Mouse (Mus musculus) forebrain, embryonic 12.5 days (tissue): Measurements from ENCODE around the gene Palld. TPM values are rescaled to one million over a fixed set of nuclear protein-coding genes. Genes with fewer than 3 reads are reported as not detected.

Source experiments
- ATAC-seq: fragments of 200-750 bp; cut with Nextera tagmentation; 2 replicates; pipeline ENCODE4 v1.8.0; 2017; ENCODE audit warnings: moderate TSS enrichment; ENCODE audit not compliant: low FRiP score
- H3K27ac ChIP-seq: fragments of 300-500 bp; sonication (generic); 2 replicates; pipeline ENCODE4 v1.5.1; 2016; ENCODE audit warnings: mild to moderate bottlenecking
- H3K27me3 ChIP-seq: fragments of 300-500 bp; sonication (generic); 2 replicates; pipeline ENCODE4 v1.6.1; 2016; ENCODE audit warnings: mild to moderate bottlenecking
- H3K36me3 ChIP-seq: fragments of 300-500 bp; sonication (generic); replicated peaks from 2 replicates; pipeline ENCODE4 v1.6.1; 2016; ENCODE audit warnings: mild to moderate bottlenecking
- H3K4me1 ChIP-seq: fragments of 300-500 bp; sonication (generic); 2 replicates; pipeline ENCODE4 v1.6.1; 2016
- H3K4me2 ChIP-seq: fragments of 300-500 bp; sonication (generic); 2 replicates; pipeline ENCODE4 v1.6.1; 2016; ENCODE audit warnings: mild to moderate bottlenecking, moderate library complexity
- H3K4me3 ChIP-seq: fragments of 300-500 bp; sonication (generic); replicated peaks from 2 replicates; pipeline ENCODE4 v1.5.1; 2016; ENCODE audit warnings: mild to moderate bottlenecking
- H3K9ac ChIP-seq: fragments of 300-500 bp; sonication (generic); 2 replicates; pipeline ENCODE4 v1.6.1; 2016; ENCODE audit warnings: mild to moderate bottlenecking
- H3K9me3 ChIP-seq: fragments of 300-500 bp; sonication (generic); 2 replicates; pipeline ENCODE4 v1.6.1; 2016
- WGBS: fragments of 180-500 bp; shearing (Covaris S2); methylation state at CpG from one replicate; pipeline ENCODE4 v1.1.7; 2016; 5-methylcytosine and 5-hydroxymethylcytosine counted together
- polyA plus RNA-seq: library from polyadenylated mRNA; unstranded; fragments of >200 nt; fragmentation: Nextera tagmentation; extraction: Ambion mirVana; gene quantifications from 2 replicates; pipeline ENCODE4 v1.2.1, GENCODE M21; 2016

Palld gene
- polyA plus RNA-seq, 1 experiment from 2014 or later = 56.0 TPM

DNA sequence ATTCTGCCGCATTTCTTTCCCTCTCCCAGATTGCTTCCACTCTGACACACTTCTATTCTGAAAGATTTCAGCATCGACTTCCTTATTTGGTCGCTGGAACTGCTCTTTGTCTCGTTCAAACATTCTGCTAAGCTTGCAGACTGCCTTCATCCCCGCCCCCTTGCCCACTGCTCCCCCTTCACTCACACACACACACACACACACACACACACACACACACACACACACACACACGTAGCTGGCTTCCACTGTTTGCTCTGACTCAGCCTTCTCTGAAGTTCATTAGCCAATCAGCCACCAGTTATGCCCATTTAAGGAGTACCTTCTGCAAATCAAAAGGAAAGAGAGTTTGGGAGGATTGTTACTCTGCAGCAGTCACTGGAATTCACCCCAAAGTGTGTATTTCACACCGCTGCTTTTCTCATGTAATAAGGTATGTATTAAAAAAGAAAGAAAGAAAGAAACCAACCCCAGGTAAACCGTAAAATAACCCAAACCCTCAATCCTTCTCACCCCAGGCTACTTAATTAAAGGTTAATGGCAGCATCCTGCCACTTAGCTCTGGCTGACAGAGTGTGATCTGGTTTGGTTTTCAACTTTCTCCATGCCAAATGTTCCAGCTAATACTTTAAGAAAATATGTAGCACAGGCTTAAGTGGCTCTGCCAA is 295.6 kb downstream of the Palld start:
- Histone ChIP-seq H3K27ac (peak overlapping the region; percentile 78), H3K4me2 (peak overlapping the region; percentile 27), H3K9ac (no peak overlapping the region), H3K36me3 (no peaks in the 10 kb centered on the region), H3K9me3 (no peaks in the 10 kb centered on the region), H3K4me3 (no peak overlapping the region), H3K4me1 (peaks cover 25% of the 10 kb centered on the region), H3K27me3 (no peaks in the 10 kb centered on the region)
- 16% methylated on average over 7 of the region's 8 CpGs for WGBS
- ATAC-seq = peak; percentile 87

DNA sequence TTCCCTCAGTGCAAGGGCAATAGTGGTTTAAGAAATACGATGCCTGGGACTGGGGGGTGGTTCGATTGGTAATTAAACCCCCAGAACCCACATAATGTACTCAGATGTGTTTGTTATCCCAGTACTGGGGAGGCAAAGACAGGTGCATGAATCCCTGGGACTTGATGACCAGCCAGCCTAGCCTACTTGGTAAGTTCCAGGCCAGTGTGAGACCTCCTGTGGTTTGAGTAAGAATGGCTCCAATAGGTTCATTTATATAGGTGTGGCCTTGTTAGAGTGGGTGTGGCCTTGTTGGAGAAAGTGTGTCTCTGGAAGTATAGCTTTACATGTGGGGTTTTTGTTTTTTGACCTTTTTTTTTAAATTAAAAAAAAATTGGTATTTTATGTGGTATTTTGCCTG is 297.6 kb downstream of the Palld start:
- Histone ChIP-seq H3K9ac (no peak overlapping the region), H3K27ac (no peak overlapping the region), H3K9me3 (no peaks in the 10 kb centered on the region), H3K4me1 (peaks cover 25% of the 10 kb centered on the region), H3K4me3 (no peak overlapping the region), H3K4me2 (no peak overlapping the region), H3K36me3 (no peaks in the 10 kb centered on the region), H3K27me3 (no peaks in the 10 kb centered on the region)
- WGBS = 91% methylated on average over 2 of the region's 2 CpGs
- ATAC-seq = no peak

DNA sequence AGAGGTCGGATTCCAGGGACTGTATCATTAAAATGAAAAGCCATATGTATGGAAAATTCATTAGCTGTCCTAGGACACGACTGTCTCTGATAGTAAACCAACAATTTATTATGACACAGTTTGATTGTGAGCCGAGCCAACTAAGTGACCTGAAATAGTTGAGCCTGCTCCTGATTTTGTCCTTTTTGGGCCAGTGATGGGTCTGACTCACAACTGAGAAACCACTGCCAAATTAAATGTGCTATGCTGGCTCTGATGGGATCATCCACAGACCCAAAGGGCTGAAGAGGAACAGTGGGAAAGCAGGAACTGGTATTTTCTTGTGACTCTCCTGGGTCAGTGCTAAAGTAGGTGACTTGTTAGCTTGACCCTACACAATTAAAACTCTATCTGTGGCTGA is 305.6 kb downstream of the Palld start:
- ATAC-seq = no peak
- no peaks in the 10 kb centered on the region for H3K9me3 ChIP-seq
- WGBS = 71% methylated on average over 3 of the region's 3 CpGs
- no peaks in the 10 kb centered on the region for H3K36me3 ChIP-seq
- no peaks in the 10 kb centered on the region for H3K27me3 ChIP-seq
- H3K4me3 ChIP-seq = no peak overlapping the region
- H3K9ac ChIP-seq = no peak overlapping the region
- no peak overlapping the region for H3K27ac ChIP-seq
- no peak overlapping the region for H3K4me2 ChIP-seq
- H3K4me1 ChIP-seq = peaks cover 14% of the 10 kb centered on the region

- no peaks in the 10 kb centered on the region for H3K9me3 ChIP-seq
- ATAC-seq = peak; percentile 44; the same call in 1 of the 2 replicates
- no peaks in the 10 kb centered on the region for H3K36me3 ChIP-seq
- peak overlapping the region; percentile 75 for H3K4me2 ChIP-seq
- H3K4me1 ChIP-seq = peaks cover 40% of the 10 kb centered on the region
- peak overlapping the region; percentile 68; the same call in 1 of the 2 replicates for H3K9ac ChIP-seq
- H3K4me3 ChIP-seq = peak overlapping the region; percentile 64
- H3K27ac ChIP-seq = peak overlapping the region; percentile 84
- H3K27me3 ChIP-seq = no peaks in the 10 kb centered on the region
- under 1% methylated on average over 8 of the region's 8 CpGs for WGBS
Measured at GRCm38 (mm10) chr8:61591446-61591845, 311.0 kb downstream of the Palld start.

DNA sequence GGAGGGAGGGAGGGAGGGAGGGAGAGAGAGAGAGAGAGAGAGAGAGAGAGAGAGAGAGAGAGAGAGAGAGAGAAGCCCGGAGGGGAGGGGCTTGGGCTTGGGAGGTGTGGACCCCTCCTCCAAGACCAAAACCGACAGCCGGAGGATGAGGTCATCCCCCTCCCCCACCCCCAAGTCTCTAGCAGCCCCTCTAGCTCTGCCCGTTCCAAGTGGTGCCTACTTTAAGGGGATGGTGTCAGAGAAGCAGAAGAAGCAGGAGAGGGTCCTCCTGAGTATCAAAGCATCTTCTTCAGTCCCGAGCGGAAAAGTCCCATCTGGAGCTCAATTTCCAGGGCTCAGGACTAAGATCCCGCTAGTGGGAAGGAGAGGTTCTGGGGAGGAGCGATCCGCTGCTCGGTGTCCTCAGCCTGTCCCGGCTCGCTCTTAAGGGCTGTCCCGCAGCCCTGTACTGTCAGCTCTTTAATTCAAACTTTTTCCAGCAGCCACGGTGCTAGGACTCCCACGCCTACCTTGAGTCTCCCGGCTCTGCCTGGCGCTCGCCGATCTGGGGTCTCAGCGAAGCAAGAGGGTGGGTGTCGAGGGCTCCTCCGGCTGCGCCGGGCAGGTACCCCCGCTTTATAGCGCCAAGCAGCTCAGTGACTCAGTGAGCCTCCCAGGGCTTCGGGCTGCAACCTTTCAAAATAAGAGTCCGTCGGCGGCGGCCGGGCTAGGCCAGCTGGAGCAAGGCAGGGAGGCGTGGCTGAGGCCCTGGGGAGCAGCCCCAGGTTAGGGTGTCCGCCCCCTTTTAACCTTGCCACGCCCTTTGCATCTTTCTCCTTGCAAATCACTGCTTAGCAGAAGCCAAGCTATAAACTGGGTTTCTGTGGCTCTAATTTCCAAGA is 311.7 kb downstream of the Palld start:
- Histone ChIP-seq H3K27ac (peak overlapping the region; percentile 84), H3K4me2 (peak overlapping the region; percentile 75), H3K27me3 (no peaks in the 10 kb centered on the region), H3K9me3 (no peaks in the 10 kb centered on the region), H3K36me3 (no peaks in the 10 kb centered on the region), H3K9ac (peak overlapping the region; percentile 68), H3K4me1 (peaks cover 40% of the 10 kb centered on the region), H3K4me3 (peak overlapping the region; percentile 64)
- 1% methylated on average over 35 of the region's 35 CpGs for WGBS
- peak; percentile 92 for ATAC-seq

GRCm38 (mm10) chr8:61589972-61590391 is 312.5 kb downstream of the Palld start:
- Histone ChIP-seq H3K27me3 (no peaks in the 10 kb centered on the region), H3K36me3 (no peaks in the 10 kb centered on the region), H3K27ac (0 out of 2 replicates have a peak overlapping the region, but pooled peaks have one; percentile 46), H3K4me1 (peaks cover 40% of the 10 kb centered on the region), H3K4me2 (peak overlapping the region; percentile 75), H3K4me3 (peak overlapping the region; percentile 64), H3K9me3 (no peaks in the 10 kb centered on the region), H3K9ac (peak overlapping the region; percentile 68)
- WGBS = 1% methylated on average over 11 of the region's 11 CpGs
- ATAC-seq = peak; percentile 31; the same call in 1 of the 2 replicates

GRCm38 (mm10) chr8:61588336-61588735 is 314.2 kb downstream of the Palld start:
- Histone ChIP-seq H3K9ac (no peak overlapping the region), H3K4me1 (peaks cover 40% of the 10 kb centered on the region), H3K4me3 (no peak overlapping the region), H3K27me3 (no peaks in the 10 kb centered on the region), H3K9me3 (no peaks in the 10 kb centered on the region), H3K36me3 (0 out of 2 replicates have a peak, but pooled peaks cover 7% of the 10 kb centered on the region), H3K4me2 (no peak overlapping the region), H3K27ac (no peak overlapping the region)
- ATAC-seq = no peak
- WGBS = 88% methylated on average over 1 of the region's 1 CpGs

GRCm38 (mm10) chr8:61587731-61588130 is 314.8 kb downstream of the Palld start:
- H3K27ac ChIP-seq = no peak overlapping the region
- peaks cover 35% of the 10 kb centered on the region for H3K4me1 ChIP-seq
- no peak overlapping the region for H3K4me2 ChIP-seq
- no peak for ATAC-seq
- no peaks in the 10 kb centered on the region for H3K27me3 ChIP-seq
- 69% methylated on average over 3 of the region's 3 CpGs for WGBS
- no peaks in the 10 kb centered on the region for H3K9me3 ChIP-seq
- H3K36me3 ChIP-seq = 0 out of 2 replicates have a peak, but pooled peaks cover 7% of the 10 kb centered on the region
- no peak overlapping the region for H3K4me3 ChIP-seq
- no peak overlapping the region for H3K9ac ChIP-seq

- no peak overlapping the region for H3K9ac ChIP-seq
- no peaks in the 10 kb centered on the region for H3K27me3 ChIP-seq
- 92% methylated on average over 3 of the region's 3 CpGs for WGBS
- H3K27ac ChIP-seq = no peak overlapping the region
- no peaks in the 10 kb centered on the region for H3K9me3 ChIP-seq
- H3K4me3 ChIP-seq = no peak overlapping the region
- H3K4me1 ChIP-seq = peaks cover 23% of the 10 kb centered on the region
- 0 out of 2 replicates have a peak, but pooled peaks cover 7% of the 10 kb centered on the region for H3K36me3 ChIP-seq
- no peak overlapping the region for H3K4me2 ChIP-seq
- no peak for ATAC-seq
Measured at GRCm38 (mm10) chr8:61586529-61586928, 316.0 kb downstream of the Palld start.

DNA sequence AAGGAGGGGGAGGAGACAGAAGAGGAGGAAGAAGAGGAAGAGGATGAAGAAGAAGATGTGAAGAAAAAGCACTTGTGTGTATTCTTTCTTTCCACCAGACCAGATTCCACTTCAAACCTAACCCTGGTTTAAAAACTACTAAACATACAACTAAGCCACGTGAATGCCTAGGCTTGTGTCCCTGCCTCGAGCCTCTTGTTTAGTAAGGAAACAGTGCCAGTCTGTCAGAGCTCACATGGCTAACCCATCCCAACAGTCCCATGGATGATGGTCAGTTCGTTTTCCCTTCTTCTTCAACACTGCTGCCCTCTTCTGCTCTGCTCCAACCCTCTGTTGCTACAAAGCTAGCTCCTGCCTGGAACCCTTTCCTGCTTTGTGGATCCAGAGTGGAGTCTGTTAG is 316.7 kb downstream of the Palld start:
- Histone ChIP-seq H3K4me1 (peaks cover 16% of the 10 kb centered on the region), H3K9me3 (no peaks in the 10 kb centered on the region), H3K4me2 (no peak overlapping the region), H3K4me3 (no peak overlapping the region), H3K27me3 (no peaks in the 10 kb centered on the region), H3K27ac (no peak overlapping the region), H3K9ac (no peak overlapping the region), H3K36me3 (0 out of 2 replicates have a peak, but pooled peaks cover 7% of the 10 kb centered on the region)
- 86% methylated on average over 3 of the region's 3 CpGs for WGBS
- ATAC-seq = no peak

GRCm38 (mm10) chr8:61584714-61585383 is 317.6 kb downstream of the Palld start:
- peaks cover 8% of the 10 kb centered on the region for H3K4me1 ChIP-seq
- no peak for ATAC-seq
- no peak overlapping the region for H3K9ac ChIP-seq
- no peak overlapping the region for H3K4me3 ChIP-seq
- WGBS = 86% methylated on average over 5 of the region's 5 CpGs
- no peak overlapping the region for H3K4me2 ChIP-seq
- no peaks in the 10 kb centered on the region for H3K9me3 ChIP-seq
- H3K27me3 ChIP-seq = no peaks in the 10 kb centered on the region
- H3K27ac ChIP-seq = no peak overlapping the region
- 0 out of 2 replicates have a peak, but pooled peaks cover 7% of the 10 kb centered on the region for H3K36me3 ChIP-seq

- Histone ChIP-seq H3K9me3 (no peaks in the 10 kb centered on the region), H3K27ac (no peak overlapping the region), H3K27me3 (no peaks in the 10 kb centered on the region), H3K4me3 (no peak overlapping the region), H3K4me1 (no peaks in the 10 kb centered on the region), H3K4me2 (no peak overlapping the region), H3K9ac (no peak overlapping the region), H3K36me3 (0 out of 2 replicates have a peak, but pooled peaks cover 7% of the 10 kb centered on the region)
- WGBS = 91% methylated on average over 8 of the region's 8 CpGs
- no peak for ATAC-seq
Measured at GRCm38 (mm10) chr8:61582547-61582946, 319.9 kb downstream of the Palld start.
